Mouse (Mus musculus): ENCODE data around the gene Mageh1.
"Not testable (repeated sequence)": the region's sequence is repeated elsewhere in the genome, so short reads cannot be mapped to it uniquely, and the experiment has no call there.

Gene Mageh1

GRCm38 (mm10) chrX:153037087-153037971 lies at the start of gene Mageh1:
Mageh1 (minus strand) TSS chrX:153037575.
- CTCF ChIA-PET = no interaction called here

- CTCF ChIA-PET = not testable (repeated sequence)
These were observed 783 bp upstream of the Mageh1 start for GRCm38 (mm10) chrX:153037972-153038744.

- CTCF ChIA-PET = not testable (repeated sequence)
These were observed 5.8 kb downstream of the Mageh1 start for GRCm38 (mm10) chrX:153031547-153031946.

GRCm38 (mm10) chrX:153025709-153026108 lies 11.7 kb downstream of the Mageh1 start:
- CTCF ChIA-PET = not testable (repeated sequence)

- CTCF ChIA-PET = not testable (repeated sequence)
These were observed 12.1 kb downstream of the Mageh1 start for GRCm38 (mm10) chrX:153025255-153025654.

GRCm38 (mm10) chrX:153007685-153008047 lies 29.7 kb downstream of the Mageh1 start:
- CTCF ChIA-PET = no interaction called here

GRCm38 (mm10) chrX:153007021-153007684 lies 30.2 kb downstream of the Mageh1 start:
- CTCF ChIA-PET = no interaction called here

- CTCF ChIA-PET = no interaction called here
These were observed 31.0 kb downstream of the Mageh1 start, which contains the start of gene Usp51 for GRCm38 (mm10) chrX:153006387-153006841. Usp51 (plus strand) TSS chrX:153006469.

GRCm38 (mm10) chrX:152996105-152996504 lies 41.3 kb downstream of the Mageh1 start:
- CTCF ChIA-PET = not testable (repeated sequence)

- CTCF ChIA-PET = not testable (repeated sequence)
These were observed 47.5 kb downstream of the Mageh1 start for GRCm38 (mm10) chrX:152989852-152990251.
